Mouse (Mus musculus) heart, embryonic 15.5 days (tissue): Measurements from ENCODE around the gene 4933428G20Rik. TPM values are rescaled to one million over a fixed set of nuclear protein-coding genes. Genes with fewer than 3 reads are reported as not detected.

Experiments used
- ATAC-seq: fragments of 200-750 bp; cut with Nextera tagmentation; replicated peaks from 2 replicates; pipeline ENCODE4 v1.8.0; 2017; ENCODE audit warnings: low read depth, moderate TSS enrichment; ENCODE audit not compliant: insufficient number of reproducible peaks, insufficient read depth, low FRiP score
- H3K27ac ChIP-seq: fragments of 300-500 bp; sonication (generic); 2 replicates; pipeline ENCODE4 v1.5.1; 2015; ENCODE audit warnings: mild to moderate bottlenecking, inconsistent platforms
- H3K27me3 ChIP-seq: fragments of 300-500 bp; sonication (generic); 2 replicates; pipeline ENCODE4 v1.6.1; 2015; ENCODE audit warnings: inconsistent platforms
- H3K36me3 ChIP-seq: fragments of 300-500 bp; sonication (generic); 2 replicates; pipeline ENCODE4 v1.6.1; 2015; ENCODE audit warnings: mild to moderate bottlenecking, inconsistent platforms
- H3K4me1 ChIP-seq: fragments of 300-500 bp; sonication (generic); replicated peaks from 2 replicates; pipeline ENCODE4 v1.6.1; 2015; ENCODE audit warnings: inconsistent platforms
- H3K4me2 ChIP-seq: fragments of 300-500 bp; sonication (generic); 2 replicates; pipeline ENCODE4 v1.6.1; 2015; ENCODE audit warnings: inconsistent platforms, mild to moderate bottlenecking, moderate library complexity
- H3K4me3 ChIP-seq: fragments of 300-500 bp; sonication (generic); 2 replicates; pipeline ENCODE4 v1.5.1; 2015; ENCODE audit warnings: mild to moderate bottlenecking, inconsistent platforms
- H3K9ac ChIP-seq: fragments of 300-500 bp; sonication (generic); 2 replicates; pipeline ENCODE4 v1.6.1; 2015; ENCODE audit warnings: mild to moderate bottlenecking, inconsistent platforms
- H3K9me3 ChIP-seq: fragments of 300-500 bp; sonication (generic); replicated peaks from 2 replicates; pipeline ENCODE4 v1.6.1; 2016; ENCODE audit warnings: inconsistent platforms
- WGBS: fragments of 180-500 bp; shearing (Covaris S2); methylation state at CpG from one replicate; pipeline ENCODE4 v1.1.7; 2015; ENCODE audit warnings: mixed read lengths; 5-methylcytosine and 5-hydroxymethylcytosine counted together
- polyA plus RNA-seq: library from polyadenylated mRNA; unstranded; fragments of >200 nt; fragmentation: Nextera tagmentation; extraction: Ambion mirVana; gene quantifications from 2 replicates; pipeline ENCODE4 v1.2.1, GENCODE M21; 2015

4933428G20Rik gene
- polyA plus RNA-seq, 1 experiment from 2014 or later = 0.78 TPM

GRCm38 (mm10) chr11:97500720-97501448, 744 bp upstream of the 4933428G20Rik start:
- Histone ChIP-seq H3K4me2 (peak overlapping the region; percentile 38), H3K4me1 (peaks cover 10% of the 10 kb centered on the region), H3K27me3 (peaks cover 21% of the 10 kb centered on the region), H3K4me3 (peak overlapping the region; percentile 12), H3K27ac (no peak overlapping the region), H3K9me3 (no peaks in the 10 kb centered on the region), H3K36me3 (peaks cover 28% of the 10 kb centered on the region), H3K9ac (no peak overlapping the region)
- no peak for ATAC-seq
- 54% methylated on average over 51 of the region's 51 CpGs for WGBS

- WGBS = 85% methylated on average over 4 of the region's 4 CpGs
- H3K9me3 ChIP-seq = no peaks in the 10 kb centered on the region
- H3K4me1 ChIP-seq = peaks cover 10% of the 10 kb centered on the region
- no peak overlapping the region for H3K27ac ChIP-seq
- H3K27me3 ChIP-seq = peaks cover 21% of the 10 kb centered on the region
- ATAC-seq = no peak
- no peak overlapping the region for H3K4me3 ChIP-seq
- no peak overlapping the region for H3K9ac ChIP-seq
- H3K36me3 ChIP-seq = peaks cover 59% of the 10 kb centered on the region
- no peak overlapping the region for H3K4me2 ChIP-seq
Measured at GRCm38 (mm10) chr11:97497543-97497942, 2.6 kb downstream of the 4933428G20Rik start.

- ATAC-seq = no peak
Measured at GRCm38 (mm10) chr11:97492836-97493235, 7.3 kb downstream of the 4933428G20Rik start.

DNA sequence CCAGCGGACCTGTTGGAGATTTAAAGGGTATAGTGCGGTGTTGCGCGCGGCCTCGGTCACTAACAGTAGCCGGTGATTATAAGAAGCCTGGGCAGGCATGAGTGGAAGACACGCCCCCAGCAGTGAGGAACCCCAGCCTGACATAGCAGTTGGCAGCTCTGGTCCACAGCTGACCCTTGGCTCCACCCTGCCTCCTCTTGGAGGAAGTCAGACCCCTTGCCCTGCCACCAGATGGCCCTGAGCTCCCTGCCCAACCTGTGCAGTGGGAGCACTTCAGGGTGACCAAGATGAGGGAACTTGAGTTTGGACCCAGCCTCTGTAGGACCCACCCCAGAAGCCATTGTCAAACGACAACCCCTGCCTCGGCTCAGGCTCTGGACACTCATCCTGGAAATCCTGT, 8.5 kb downstream of the 4933428G20Rik start:
- WGBS = 83% methylated on average over 10 of the region's 10 CpGs
- no peak overlapping the region for H3K4me3 ChIP-seq
- H3K4me2 ChIP-seq = no peak overlapping the region
- H3K36me3 ChIP-seq = peaks cover 75% of the 10 kb centered on the region
- H3K4me1 ChIP-seq = no peaks in the 10 kb centered on the region
- H3K27me3 ChIP-seq = no peaks in the 10 kb centered on the region
- no peak overlapping the region for H3K27ac ChIP-seq
- H3K9me3 ChIP-seq = no peaks in the 10 kb centered on the region
- no peak for ATAC-seq
- no peak overlapping the region for H3K9ac ChIP-seq

More at GRCm38 (mm10) chr11:97492836-97493235, 7.3 kb downstream of the 4933428G20Rik start:
- Histone ChIP-seq H3K27me3 (no peaks in the 10 kb centered on the region; the same call in 1 of the 2 replicates), H3K27ac (no peak overlapping the region), H3K4me2 (no peak overlapping the region), H3K4me1 (no peaks in the 10 kb centered on the region), H3K4me3 (no peak overlapping the region), H3K9ac (no peak overlapping the region), H3K36me3 (peaks cover 78% of the 10 kb centered on the region), H3K9me3 (no peaks in the 10 kb centered on the region)
- WGBS = 88% methylated on average over 3 of the region's 3 CpGs

DNA sequence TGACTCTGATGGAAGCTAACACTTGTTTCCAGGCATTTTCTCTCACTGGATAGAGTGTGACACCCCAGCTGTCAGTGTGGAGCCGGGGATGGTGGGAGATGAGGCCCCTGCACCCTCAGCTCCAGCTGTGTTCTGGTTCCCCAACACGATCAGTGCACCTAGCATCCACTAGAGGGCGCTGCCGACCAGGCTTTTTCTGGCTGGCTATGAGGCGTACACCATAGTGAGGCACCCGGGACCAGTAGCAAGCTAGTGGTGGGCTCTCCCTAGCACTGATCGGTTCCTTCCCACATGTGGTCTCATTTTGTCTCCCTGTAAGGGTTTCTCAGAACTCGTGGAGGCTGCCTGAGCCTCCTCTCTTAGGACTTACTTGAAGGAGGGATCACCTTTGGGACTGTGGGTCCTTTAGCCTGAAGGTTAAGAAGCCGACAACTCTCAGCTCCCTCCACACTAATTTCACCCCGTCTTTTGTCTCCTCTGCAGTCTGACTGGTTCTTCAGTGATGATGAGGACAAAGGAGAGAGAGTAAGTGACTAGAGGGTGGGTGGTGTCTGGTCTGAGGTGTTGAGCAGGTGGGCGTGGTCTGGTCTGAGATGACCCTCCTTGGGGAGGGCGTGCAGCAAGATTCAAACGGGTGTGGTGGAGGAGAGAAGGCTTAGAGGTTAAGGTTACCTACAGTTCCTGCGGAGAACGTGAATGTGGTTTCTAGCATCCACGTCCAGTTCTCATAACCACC, 10.4 kb downstream of the 4933428G20Rik start:
- WGBS = 40% methylated on average over 16 of the region's 16 CpGs
- Histone ChIP-seq H3K9me3 (no peaks in the 10 kb centered on the region), H3K9ac (no peak overlapping the region), H3K4me1 (peaks cover 4% of the 10 kb centered on the region; the same call in 1 of the 2 replicates), H3K4me2 (no peak overlapping the region), H3K4me3 (no peak overlapping the region), H3K36me3 (peaks cover 73% of the 10 kb centered on the region), H3K27ac (no peak overlapping the region), H3K27me3 (no peaks in the 10 kb centered on the region)
- 0 out of 2 replicates have a peak, but pooled peaks have one; percentile 26 for ATAC-seq

DNA sequence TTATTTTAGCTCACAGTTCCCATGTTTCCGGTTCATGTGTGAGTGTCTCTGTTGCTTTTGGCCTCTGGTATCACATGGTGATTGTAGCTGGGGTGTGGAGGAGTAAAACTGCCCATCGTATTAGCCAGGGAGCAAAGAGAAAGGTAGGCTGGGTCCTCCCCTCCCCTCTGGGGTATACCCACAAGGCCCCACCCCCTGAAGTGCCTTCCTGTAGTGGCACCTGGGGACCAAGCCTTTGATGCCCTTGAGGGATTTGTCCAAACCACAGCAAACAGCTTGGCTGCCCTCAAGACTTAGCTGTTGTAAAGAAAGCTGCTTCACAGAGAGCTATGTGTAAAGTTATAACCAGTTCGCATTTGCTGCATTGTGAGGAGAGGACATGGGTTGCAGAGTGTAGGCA, 12.5 kb downstream of the 4933428G20Rik start:
- H3K36me3 ChIP-seq = peaks cover 71% of the 10 kb centered on the region
- H3K9ac ChIP-seq = no peak overlapping the region
- no peaks in the 10 kb centered on the region for H3K9me3 ChIP-seq
- H3K27me3 ChIP-seq = no peaks in the 10 kb centered on the region
- WGBS = 58% methylated on average over 3 of the region's 3 CpGs
- ATAC-seq = no peak
- H3K27ac ChIP-seq = no peak overlapping the region
- H3K4me2 ChIP-seq = no peak overlapping the region
- H3K4me3 ChIP-seq = no peak overlapping the region
- peaks cover 4% of the 10 kb centered on the region; the same call in 1 of the 2 replicates for H3K4me1 ChIP-seq

DNA sequence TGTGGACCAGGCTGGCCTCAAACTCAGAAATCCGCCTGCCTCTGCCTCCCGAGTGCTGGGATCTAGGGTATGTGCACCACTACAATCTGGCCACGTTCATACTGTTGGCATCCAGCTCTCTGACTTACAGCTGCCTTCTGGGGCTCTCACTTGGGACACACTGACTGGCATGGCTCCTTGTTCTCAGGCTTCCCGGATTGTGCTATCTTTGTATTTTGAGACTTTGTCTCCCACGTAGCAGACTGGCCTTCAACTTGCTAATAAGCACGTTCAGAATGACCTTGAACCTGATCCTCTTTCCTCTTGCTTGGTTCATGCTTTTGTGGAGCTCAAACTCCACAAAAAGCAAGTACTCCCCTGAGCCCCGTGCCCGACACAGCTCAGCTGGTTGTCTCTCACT, 14.5 kb downstream of the 4933428G20Rik start:
- H3K36me3 ChIP-seq = peaks cover 63% of the 10 kb centered on the region
- H3K9ac ChIP-seq = no peak overlapping the region
- ATAC-seq = no peak
- H3K27me3 ChIP-seq = no peaks in the 10 kb centered on the region
- H3K4me2 ChIP-seq = no peak overlapping the region
- 59% methylated on average over 8 of the region's 8 CpGs for WGBS
- no peaks in the 10 kb centered on the region for H3K9me3 ChIP-seq
- no peak overlapping the region for H3K4me3 ChIP-seq
- H3K4me1 ChIP-seq = peaks cover 4% of the 10 kb centered on the region; the same call in 1 of the 2 replicates
- H3K27ac ChIP-seq = no peak overlapping the region

GRCm38 (mm10) chr11:97479824-97480223, 20.3 kb downstream of the 4933428G20Rik start:
- Histone ChIP-seq H3K27me3 (no peaks in the 10 kb centered on the region), H3K9ac (no peak overlapping the region), H3K4me3 (no peak overlapping the region), H3K27ac (no peak overlapping the region), H3K36me3 (peaks cover 76% of the 10 kb centered on the region), H3K4me1 (peaks cover 6% of the 10 kb centered on the region), H3K4me2 (no peak overlapping the region), H3K9me3 (no peaks in the 10 kb centered on the region)
- 53% methylated on average over 8 of the region's 8 CpGs for WGBS
- ATAC-seq = no peak

DNA sequence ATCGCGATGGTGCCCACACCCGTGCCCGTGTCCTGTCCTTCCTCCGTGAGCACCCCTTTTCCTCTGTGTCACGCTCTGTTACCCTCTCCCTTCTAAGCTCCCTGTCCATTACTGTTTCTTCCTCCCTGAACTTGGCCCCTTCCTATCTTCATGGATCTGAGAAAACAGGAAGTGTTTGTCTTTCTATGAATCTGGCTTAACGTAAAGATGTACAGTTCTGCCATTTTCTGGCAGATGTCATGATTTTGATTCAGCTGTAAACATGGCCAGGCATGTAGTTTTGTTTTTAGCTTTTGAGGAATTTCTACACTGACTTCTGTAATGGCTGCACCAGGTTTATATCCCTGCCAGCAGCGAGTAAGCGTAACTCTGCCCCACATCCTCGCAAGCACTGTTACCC, 21.1 kb downstream of the 4933428G20Rik start:
- no peak for ATAC-seq
- 87% methylated on average over 10 of the region's 10 CpGs for WGBS
- H3K4me1 ChIP-seq = peaks cover 6% of the 10 kb centered on the region
- H3K4me2 ChIP-seq = no peak overlapping the region
- no peaks in the 10 kb centered on the region for H3K27me3 ChIP-seq
- H3K9ac ChIP-seq = no peak overlapping the region
- H3K36me3 ChIP-seq = peaks cover 75% of the 10 kb centered on the region
- no peak overlapping the region for H3K4me3 ChIP-seq
- no peaks in the 10 kb centered on the region for H3K9me3 ChIP-seq
- H3K27ac ChIP-seq = no peak overlapping the region

DNA sequence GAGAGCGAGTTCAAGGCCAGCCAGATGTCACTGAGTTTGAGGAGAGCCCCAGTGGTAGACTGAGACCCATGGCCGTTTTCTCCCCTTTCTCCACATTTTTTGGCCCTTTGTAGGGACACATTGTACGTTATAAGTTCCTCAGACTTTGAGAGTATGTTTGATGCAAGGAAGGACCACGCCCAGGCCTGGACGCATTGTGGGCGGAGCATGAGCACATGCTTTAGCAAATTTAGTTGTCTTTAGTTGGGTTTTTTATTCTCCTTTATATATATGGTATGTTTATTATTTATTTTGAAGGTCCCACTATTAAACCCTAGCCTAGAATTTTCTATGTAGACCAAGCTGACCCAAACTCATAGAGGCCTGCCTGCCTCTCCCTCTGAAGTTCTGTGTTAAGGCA, 21.8 kb downstream of the 4933428G20Rik start:
- H3K27ac ChIP-seq = no peak overlapping the region
- H3K27me3 ChIP-seq = no peaks in the 10 kb centered on the region
- peaks cover 6% of the 10 kb centered on the region for H3K4me1 ChIP-seq
- H3K4me2 ChIP-seq = no peak overlapping the region
- no peak overlapping the region for H3K9ac ChIP-seq
- 88% methylated on average over 6 of the region's 6 CpGs for WGBS
- H3K36me3 ChIP-seq = peaks cover 77% of the 10 kb centered on the region
- H3K9me3 ChIP-seq = no peaks in the 10 kb centered on the region
- no peak for ATAC-seq
- no peak overlapping the region for H3K4me3 ChIP-seq

DNA sequence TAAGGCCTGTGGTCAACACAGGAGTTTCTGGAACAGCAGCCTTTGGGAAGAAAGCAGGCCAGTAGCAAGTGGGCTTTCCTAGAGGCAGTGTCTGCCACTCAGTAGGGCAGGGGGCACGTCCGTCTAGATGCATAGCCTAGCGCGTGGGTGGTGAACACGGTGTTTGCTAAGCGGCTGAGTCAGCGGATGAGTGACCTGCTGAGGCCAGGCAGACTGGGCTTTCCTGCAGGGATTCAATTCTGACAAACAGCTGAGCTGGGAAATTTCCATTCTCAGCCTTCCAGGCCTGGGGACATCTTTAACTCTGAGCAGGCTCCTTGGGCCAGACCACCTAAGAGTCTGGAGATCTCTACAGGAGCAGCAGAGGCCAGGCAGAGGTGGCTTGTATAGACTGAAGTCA, 22.7 kb downstream of the 4933428G20Rik start:
- Histone ChIP-seq H3K36me3 (peaks cover 74% of the 10 kb centered on the region), H3K9me3 (no peaks in the 10 kb centered on the region), H3K4me1 (peaks cover 6% of the 10 kb centered on the region), H3K4me3 (no peak overlapping the region), H3K4me2 (no peak overlapping the region), H3K27me3 (no peaks in the 10 kb centered on the region), H3K9ac (no peak overlapping the region), H3K27ac (no peak overlapping the region)
- ATAC-seq = no peak
- WGBS = 78% methylated on average over 7 of the region's 7 CpGs
